Mouse (Mus musculus) liver, postnatal 0 days (tissue): ENCODE data around the gene Sema7a. TPM values are rescaled to one million over a fixed set of nuclear protein-coding genes. Genes with fewer than 3 reads are reported as not detected.

Source experiments
- ATAC-seq: fragments of 200-750 bp; cut with Nextera tagmentation; 2 replicates; pipeline ENCODE4 v1.8.0; 2017; ENCODE audit warnings: mild to moderate bottlenecking, moderate library complexity
- DNase-seq: peaks from one replicate; pipeline ENCODE4 v3.0.0-alpha.2; 2016
- H3K27ac ChIP-seq: fragments of 300-500 bp; sonication (generic); 2 replicates; pipeline ENCODE4 v1.5.1; 2014; ENCODE audit warnings: antibody characterized with exemption, moderate library complexity, mild to moderate bottlenecking, low read depth
- H3K27me3 ChIP-seq: fragments of 300-500 bp; sonication (generic); 2 replicates; pipeline ENCODE4 v1.6.1; 2014; ENCODE audit warnings: low read length, control low read depth, mixed read lengths; ENCODE audit not compliant: insufficient read depth
- H3K36me3 ChIP-seq: fragments of 300-500 bp; sonication (generic); replicated peaks from 2 replicates; pipeline ENCODE4 v1.6.1; 2014; ENCODE audit warnings: mild to moderate bottlenecking, control low read depth, low read length, moderate library complexity, mixed read lengths; ENCODE audit not compliant: insufficient read depth
- H3K4me1 ChIP-seq: fragments of 300-500 bp; sonication (generic); 2 replicates; pipeline ENCODE4 v1.6.1; 2014; ENCODE audit warnings: antibody characterized with exemption, mild to moderate bottlenecking, control low read depth; ENCODE audit not compliant: insufficient read depth
- H3K4me2 ChIP-seq: fragments of 300-500 bp; sonication (generic); 2 replicates; pipeline ENCODE4 v1.6.1; 2014; ENCODE audit warnings: low read depth, mild to moderate bottlenecking, low read length, moderate library complexity, mixed read lengths
- H3K4me3 ChIP-seq: fragments of 300-500 bp; sonication (generic); 2 replicates; pipeline ENCODE4 v1.5.1; 2014; ENCODE audit warnings: low read depth, low read length
- H3K9ac ChIP-seq: fragments of 300-500 bp; sonication (generic); replicated peaks from 2 replicates; pipeline ENCODE4 v1.6.1; 2014; ENCODE audit warnings: mild to moderate bottlenecking, moderate library complexity
- H3K9me3 ChIP-seq: fragments of 300-500 bp; sonication (generic); 2 replicates; pipeline ENCODE4 v1.6.1; 2016; ENCODE audit warnings: mild to moderate bottlenecking, control low read depth, low read length, mixed read lengths
- CTCF ChIP-seq: sonication (generic); IDR thresholded peaks from 2 replicates; pipeline ENCODE4 v1.5.1; 2016; ENCODE audit warnings: antibody characterized with exemption, low read depth
- EP300 ChIP-seq: IDR thresholded peaks from 2 replicates; pipeline ENCODE4 v1.6.1; 2016; ENCODE audit warnings: antibody characterized with exemption, low read depth, mild to moderate bottlenecking
- WGBS: fragments of 180-500 bp; shearing (Covaris S2); extraction: QIAGEN DNeasy Blood & Tissue Kit; methylation state at CpG from one replicate; pipeline ENCODE4 v1.1.7; 2014; ENCODE audit not compliant: insufficient replicate concordance; 5-methylcytosine and 5-hydroxymethylcytosine counted together
- polyA plus RNA-seq: library from polyadenylated mRNA; unstranded; fragments of >200 nt; fragmentation: Nextera tagmentation; extraction: Ambion mirVana; gene quantifications from 2 replicates; pipeline ENCODE4 v1.2.1, GENCODE M21; 2015

The Sema7a gene
- polyA plus RNA-seq, 1 experiment from 2014 or later: not detected

- Histone ChIP-seq H3K4me1 (peaks cover 29% of the 10 kb centered on the region), H3K27me3 (no peaks in the 10 kb centered on the region), H3K9me3 (no peaks in the 10 kb centered on the region), H3K9ac (no peak overlapping the region), H3K27ac (no peak overlapping the region; the same call in 1 of the 2 replicates), H3K36me3 (no peaks in the 10 kb centered on the region), H3K4me3 (no peak overlapping the region), H3K4me2 (no peak overlapping the region)
- peak; percentile 38; the same call in 1 of the 2 replicates for ATAC-seq
- DNase-seq: no peak
- no peak for TF ChIP-seq EP300
- no peak for TF ChIP-seq CTCF
- 43% methylated on average over 9 of the region's 9 CpGs for WGBS
Measured at GRCm38 (mm10) chr9:57972776-57973439, 33.0 kb downstream of the Sema7a start.

DNA sequence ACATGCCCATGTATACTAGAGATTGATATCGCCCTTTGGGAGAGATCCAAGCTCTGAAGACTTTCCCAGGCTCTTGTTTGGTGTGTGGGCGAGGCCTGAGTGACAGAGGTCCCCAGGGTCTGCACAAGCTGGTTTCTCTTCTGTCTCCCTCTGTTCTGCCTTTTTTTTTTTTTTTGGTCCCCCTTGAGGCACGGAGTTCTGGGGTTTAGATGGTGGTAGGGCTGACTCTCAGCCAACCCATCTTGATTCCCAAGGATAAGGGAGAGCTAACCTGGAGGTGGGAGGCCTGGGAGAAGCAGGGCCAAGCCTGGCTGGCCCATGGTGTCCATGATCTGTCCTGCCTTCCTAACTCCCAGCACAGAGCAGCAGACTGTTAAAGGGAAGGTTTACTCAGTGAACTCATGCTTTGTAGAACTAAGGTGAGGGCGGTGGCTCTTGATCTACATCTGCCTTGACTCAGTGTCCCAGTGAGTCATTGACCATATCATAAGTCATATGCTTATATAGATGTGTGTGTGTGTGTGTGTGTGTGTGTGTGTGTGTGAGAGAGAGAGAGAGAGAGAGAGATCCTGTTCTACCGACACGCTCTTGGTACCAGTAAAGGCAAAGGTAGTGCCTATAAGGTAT is 33.6 kb downstream of the Sema7a start:
- Histone ChIP-seq H3K4me1 (peaks cover 25% of the 10 kb centered on the region), H3K9me3 (no peaks in the 10 kb centered on the region), H3K27me3 (no peaks in the 10 kb centered on the region), H3K27ac (no peak overlapping the region), H3K4me3 (no peak overlapping the region), H3K4me2 (no peak overlapping the region), H3K36me3 (no peaks in the 10 kb centered on the region), H3K9ac (no peak overlapping the region)
- no peak for ATAC-seq
- no peak for TF ChIP-seq EP300
- TF ChIP-seq CTCF: no peak
- WGBS: 74% methylated on average over 6 of the region's 6 CpGs
- DNase-seq: no peak

- H3K9me3 ChIP-seq: no peaks in the 10 kb centered on the region
- peaks cover 20% of the 10 kb centered on the region for H3K4me1 ChIP-seq
- H3K27me3 ChIP-seq: no peaks in the 10 kb centered on the region
- TF ChIP-seq CTCF: no peak
- no peak for TF ChIP-seq EP300
- 60% methylated on average over 5 of the region's 5 CpGs for WGBS
- DNase-seq: no peak
- H3K27ac ChIP-seq: no peak overlapping the region
- H3K36me3 ChIP-seq: no peaks in the 10 kb centered on the region
- H3K4me2 ChIP-seq: no peak overlapping the region
- no peak for ATAC-seq
- no peak overlapping the region for H3K4me3 ChIP-seq
- no peak overlapping the region for H3K9ac ChIP-seq
Measured at GRCm38 (mm10) chr9:57974221-57974620, 34.3 kb downstream of the Sema7a start.

DNA sequence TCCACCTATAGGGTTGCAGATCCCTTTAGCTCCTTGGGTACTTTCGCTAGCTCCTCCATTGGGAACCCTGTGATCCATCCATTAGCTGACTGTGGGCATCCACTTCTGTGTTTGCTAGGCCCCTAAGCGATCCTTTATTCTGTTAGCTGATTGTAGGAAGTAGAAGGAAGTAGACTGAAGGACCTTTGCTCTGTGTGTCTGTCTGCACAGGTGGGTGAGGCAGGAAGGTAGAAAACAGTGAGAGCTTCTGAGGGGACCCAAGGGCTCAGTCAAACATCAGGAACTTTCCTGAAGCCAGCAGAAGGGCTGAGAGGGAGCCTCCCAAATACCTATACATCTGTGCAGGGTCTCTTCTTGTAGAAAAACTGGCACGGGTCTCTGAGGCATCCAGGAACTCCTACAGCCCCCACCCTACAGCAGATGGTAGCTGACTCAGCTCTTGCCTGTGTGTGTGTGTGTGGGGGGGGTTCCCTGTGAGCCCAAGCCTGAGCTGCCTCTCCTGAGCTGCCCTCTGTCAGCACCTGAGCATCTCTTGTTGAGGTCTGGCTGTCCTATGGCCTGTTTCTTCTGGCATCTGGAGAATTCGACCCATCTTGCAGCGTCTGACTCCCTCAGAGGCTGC is 35.4 kb downstream of the Sema7a start:
- DNase-seq: no peak
- TF ChIP-seq EP300 (no peak), CTCF (no peak)
- no peak for ATAC-seq
- no peak overlapping the region for H3K9ac ChIP-seq
- no peak overlapping the region for H3K4me2 ChIP-seq
- no peaks in the 10 kb centered on the region for H3K9me3 ChIP-seq
- 79% methylated on average over 5 of the region's 5 CpGs for WGBS
- no peaks in the 10 kb centered on the region for H3K27me3 ChIP-seq
- H3K27ac ChIP-seq: no peak overlapping the region
- H3K36me3 ChIP-seq: no peaks in the 10 kb centered on the region
- no peak overlapping the region for H3K4me3 ChIP-seq
- peaks cover 20% of the 10 kb centered on the region for H3K4me1 ChIP-seq

GRCm38 (mm10) chr9:57978025-57978424 is 38.1 kb downstream of the Sema7a start:
- no peaks in the 10 kb centered on the region for H3K27me3 ChIP-seq
- H3K27ac ChIP-seq: no peak overlapping the region
- no peak for DNase-seq
- H3K9me3 ChIP-seq: no peaks in the 10 kb centered on the region
- no peak overlapping the region for H3K4me2 ChIP-seq
- WGBS: 36% methylated on average over 6 of the region's 6 CpGs
- no peak for TF ChIP-seq EP300
- TF ChIP-seq CTCF: no peak
- H3K4me1 ChIP-seq: peaks cover 5% of the 10 kb centered on the region
- H3K4me3 ChIP-seq: no peak overlapping the region
- no peak for ATAC-seq
- H3K9ac ChIP-seq: no peak overlapping the region
- no peaks in the 10 kb centered on the region for H3K36me3 ChIP-seq

GRCm38 (mm10) chr9:57978858-57979257 is 38.9 kb downstream of the Sema7a start:
- DNase-seq (no peak), ATAC-seq (no peak)
- Histone ChIP-seq H3K9ac (no peak overlapping the region), H3K27ac (no peak overlapping the region), H3K4me3 (no peak overlapping the region), H3K27me3 (no peaks in the 10 kb centered on the region), H3K9me3 (no peaks in the 10 kb centered on the region), H3K4me2 (no peak overlapping the region), H3K4me1 (no peaks in the 10 kb centered on the region), H3K36me3 (no peaks in the 10 kb centered on the region)
- TF ChIP-seq EP300: no peak
- TF ChIP-seq CTCF: no peak
- 38% methylated on average over 3 of the region's 3 CpGs for WGBS
